Mouse (Mus musculus) megakaryocyte, embryonic 14.5 days (primary cell): Measurements from ENCODE around the gene Olfr266. TPM values are rescaled to one million over a fixed set of nuclear protein-coding genes. Genes with fewer than 3 reads are reported as not detected.

Source experiments
- H3K27me3 ChIP-seq: replicated peaks from 2 replicates; pipeline ENCODE3; 2012; ENCODE audit warnings: inconsistent platforms
- H3K36me3 ChIP-seq: replicated peaks from 2 replicates; pipeline ENCODE3; 2012; ENCODE audit warnings: low read length, inconsistent platforms, mixed read lengths
- H3K4me1 ChIP-seq: 2 replicates; pipeline ENCODE4 v1.6.1; 2012; ENCODE audit warnings: inconsistent platforms
- H3K4me3 ChIP-seq: replicated peaks from 2 replicates; pipeline ENCODE3; 2012; ENCODE audit warnings: moderate library complexity, mild to moderate bottlenecking, inconsistent platforms
- H3K9me3 ChIP-seq: 2 replicates; pipeline ENCODE4 v1.6.1; 2012; ENCODE audit warnings: inconsistent platforms
- FLI1 ChIP-seq: IDR thresholded peaks from 2 replicates; pipeline ENCODE4 v1.6.1; 2012; ENCODE audit warnings: low read length, inconsistent platforms, mixed read lengths
- GATA1 ChIP-seq: IDR thresholded peaks from 3 replicates; pipeline ENCODE4 v1.6.1; 2012; ENCODE audit warnings: mixed read lengths, low read length, inconsistent platforms, borderline replicate concordance
- polyA plus RNA-seq: library from polyadenylated mRNA; stranded (reverse); fragments of >175 nt; gene quantifications from 2 replicates; pipeline ENCODE4 v1.2.3, GENCODE M21; 2012; ENCODE audit warnings: low replicate concordance; ENCODE audit not compliant: insufficient read depth

The Olfr266 gene
- polyA plus RNA-seq = not detected in 2 replicates

DNA sequence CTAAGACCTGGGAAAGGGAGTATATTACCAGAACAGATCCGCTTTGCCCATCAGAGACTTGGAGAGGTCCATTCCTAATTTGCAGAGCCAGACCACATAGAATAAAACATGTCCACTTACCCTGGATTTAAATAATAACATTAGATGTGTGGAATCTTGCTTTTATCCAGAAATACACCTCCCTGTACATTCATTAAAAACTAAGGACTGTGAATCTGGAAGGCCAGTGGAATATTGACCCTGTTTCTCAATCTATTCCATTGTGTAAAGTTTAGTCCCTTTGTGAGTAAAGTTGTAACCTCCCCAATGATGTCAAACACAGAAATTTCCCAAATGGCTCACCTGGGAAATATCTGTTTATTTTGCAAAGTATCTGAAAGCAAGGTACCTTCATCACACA, at the start of gene Olfr266:
Gene Olfr266 (minus strand): TSS at position 101 of the 400 bp plus-strand sequence.
- no peaks in the 10 kb centered on the region for H3K9me3 ChIP-seq
- no peak within 1 kb of the TSS for H3K4me3 ChIP-seq
- no peaks in the 10 kb centered on the region for H3K27me3 ChIP-seq
- H3K36me3 ChIP-seq = no peaks in the 10 kb centered on the region
- no peak for TF ChIP-seq GATA1
- no peak for TF ChIP-seq FLI1
- H3K4me1 ChIP-seq = peaks cover 2% of the 10 kb centered on the region; the same call in 1 of the 2 replicates

DNA sequence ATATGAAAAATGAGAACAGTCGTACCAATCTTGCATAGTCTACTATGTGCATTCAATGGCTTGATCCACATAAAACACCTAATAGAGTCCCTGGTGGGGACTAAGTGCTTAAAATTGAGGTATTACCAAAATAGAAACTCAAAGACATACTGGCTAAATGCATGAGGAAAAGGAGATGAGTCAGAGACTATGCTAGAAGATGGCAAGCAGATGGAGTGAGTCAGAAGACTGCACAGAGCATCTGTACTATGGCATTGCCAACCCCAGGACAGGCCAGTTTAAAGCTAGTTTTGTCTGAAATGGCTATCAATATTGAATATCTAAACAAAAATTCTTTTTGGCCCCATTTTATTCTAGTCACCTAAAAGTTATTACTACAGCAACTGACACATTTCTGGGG, 49.5 kb upstream of the Olfr266 start:
- H3K27me3 ChIP-seq = no peaks in the 10 kb centered on the region
- no peaks in the 10 kb centered on the region for H3K4me1 ChIP-seq
- H3K4me3 ChIP-seq = no peak overlapping the region
- TF ChIP-seq GATA1 = no peak
- TF ChIP-seq FLI1 = no peak
- no peaks in the 10 kb centered on the region for H3K36me3 ChIP-seq
- H3K9me3 ChIP-seq = no peaks in the 10 kb centered on the region

DNA sequence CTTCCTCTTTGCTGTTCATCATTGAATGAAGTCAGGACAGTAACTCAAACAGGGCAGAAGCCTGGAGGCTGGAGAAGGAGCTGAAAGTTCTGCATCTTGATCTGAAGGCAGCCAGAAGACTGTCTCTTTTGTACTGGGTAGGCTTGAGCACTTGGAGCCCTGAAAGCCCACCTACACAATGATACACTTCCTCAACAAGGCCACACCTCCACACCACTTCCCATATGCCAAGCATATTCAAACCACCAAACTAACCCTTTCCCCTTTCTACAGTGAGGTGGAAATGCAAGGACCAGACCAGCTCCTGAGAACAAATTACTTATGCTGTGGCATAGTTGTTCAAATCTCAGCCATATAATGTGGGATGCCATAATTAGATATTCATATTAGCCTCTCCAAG, 46.8 kb upstream of the Olfr266 start:
- no peaks in the 10 kb centered on the region for H3K27me3 ChIP-seq
- H3K9me3 ChIP-seq = no peaks in the 10 kb centered on the region
- no peaks in the 10 kb centered on the region for H3K36me3 ChIP-seq
- H3K4me1 ChIP-seq = no peaks in the 10 kb centered on the region
- no peak overlapping the region for H3K4me3 ChIP-seq
- TF ChIP-seq FLI1 (no peak), GATA1 (no peak)

DNA sequence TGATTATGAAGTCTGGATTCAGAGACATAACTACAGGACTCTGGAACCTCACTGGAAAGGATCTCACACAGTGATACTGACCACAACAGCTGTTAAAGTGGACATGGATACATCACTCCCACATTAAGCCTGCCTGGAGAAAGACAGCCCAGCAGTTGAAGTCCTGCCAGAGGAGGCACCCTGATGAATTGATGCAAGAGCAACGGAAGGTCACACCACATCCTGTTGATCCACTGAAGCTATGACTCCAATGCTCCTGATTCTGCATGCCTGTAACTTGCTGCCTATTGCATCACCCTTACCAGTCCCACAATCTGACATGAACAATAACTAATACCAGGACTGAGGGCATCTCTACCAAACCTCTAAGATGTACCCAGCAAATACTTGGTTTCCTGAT, 6.0 kb upstream of the Olfr266 start:
- TF ChIP-seq GATA1 = no peak
- TF ChIP-seq FLI1 = no peak
- H3K4me3 ChIP-seq = peak overlapping the region; percentile 21
- H3K36me3 ChIP-seq = no peaks in the 10 kb centered on the region
- peaks cover 1% of the 10 kb centered on the region for H3K27me3 ChIP-seq
- H3K4me1 ChIP-seq = peaks cover 9% of the 10 kb centered on the region
- H3K9me3 ChIP-seq = peaks cover 9% of the 10 kb centered on the region

DNA sequence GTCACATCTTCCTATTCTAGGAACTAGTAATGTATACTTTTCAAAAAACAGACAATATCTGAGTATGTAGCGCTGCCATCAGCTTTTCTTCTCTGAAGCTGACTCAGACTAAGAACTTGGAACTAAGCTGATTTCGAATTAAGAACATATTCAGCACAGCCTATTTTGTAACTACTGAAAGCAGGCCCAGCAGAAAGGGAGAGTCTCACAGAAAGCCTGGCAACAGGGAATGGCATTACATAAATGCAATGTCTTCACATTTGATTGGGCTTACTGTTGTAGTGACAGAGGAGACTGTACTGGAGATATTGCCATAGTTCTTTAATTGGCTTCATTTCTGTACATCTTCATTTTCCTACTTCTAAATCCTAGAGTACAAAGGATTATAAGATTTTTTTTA, 8.4 kb downstream of the Olfr266 start:
- no peaks in the 10 kb centered on the region for H3K9me3 ChIP-seq
- TF ChIP-seq FLI1 = no peak
- TF ChIP-seq GATA1 = no peak
- no peaks in the 10 kb centered on the region for H3K4me1 ChIP-seq
- H3K4me3 ChIP-seq = no peak overlapping the region
- H3K27me3 ChIP-seq = no peaks in the 10 kb centered on the region
- H3K36me3 ChIP-seq = no peaks in the 10 kb centered on the region

DNA sequence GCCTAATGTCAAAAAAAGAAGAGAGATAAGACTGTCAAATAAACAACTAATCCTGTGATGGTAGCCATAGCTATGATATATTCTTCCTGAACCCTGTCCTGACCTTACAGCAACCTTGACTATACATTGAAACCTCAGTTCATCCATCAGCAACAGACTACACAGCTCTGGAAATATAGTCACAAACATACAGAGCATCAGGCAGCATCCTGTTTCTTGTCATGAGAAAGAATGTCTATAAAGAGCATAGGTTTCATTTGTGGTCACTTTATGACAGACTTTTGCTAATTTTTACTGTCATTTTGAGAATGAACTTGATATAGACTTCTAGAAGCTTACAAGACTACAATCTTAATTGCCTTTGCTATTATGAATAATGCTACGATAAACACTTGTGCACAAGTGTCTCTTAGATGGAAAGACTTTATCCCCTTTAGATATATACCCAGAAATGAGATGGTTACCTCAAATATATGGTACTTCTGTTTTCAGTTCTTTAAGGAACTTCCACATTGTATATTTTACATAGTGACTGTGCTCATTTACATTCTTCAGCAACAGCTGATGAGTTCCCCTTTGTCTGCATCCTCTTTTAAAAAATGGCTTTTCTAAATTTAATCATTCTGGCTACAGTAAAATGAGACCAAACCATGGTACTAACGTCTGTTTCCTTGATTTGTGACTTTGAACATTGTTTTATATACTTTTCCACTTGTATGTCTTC, 17.0 kb downstream of the Olfr266 start:
- TF ChIP-seq FLI1 = no peak
- no peak for TF ChIP-seq GATA1
- Histone ChIP-seq H3K4me1 (no peaks in the 10 kb centered on the region), H3K9me3 (no peaks in the 10 kb centered on the region), H3K4me3 (no peak overlapping the region), H3K27me3 (no peaks in the 10 kb centered on the region), H3K36me3 (no peaks in the 10 kb centered on the region)

DNA sequence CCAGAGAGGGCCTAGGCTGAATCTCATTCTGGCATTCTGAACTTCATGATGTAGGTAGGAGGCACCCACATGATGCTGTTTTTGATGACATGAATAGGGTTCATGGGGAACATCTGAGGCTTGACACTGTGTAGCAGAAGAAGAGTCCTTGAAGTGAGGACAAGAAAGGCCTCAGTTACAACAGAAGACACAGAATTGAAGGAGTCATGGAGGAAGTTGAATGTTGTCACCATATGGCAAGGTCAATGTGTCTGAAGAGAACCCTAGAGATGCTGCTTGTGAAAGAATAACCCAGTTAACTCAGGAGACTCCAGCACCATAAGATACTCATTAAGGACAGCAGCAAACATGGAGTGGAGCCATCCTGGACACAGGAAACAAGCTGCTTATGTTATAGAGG, 28.0 kb downstream of the Olfr266 start:
- Histone ChIP-seq H3K36me3 (no peaks in the 10 kb centered on the region), H3K9me3 (peaks cover 4% of the 10 kb centered on the region; the same call in 1 of the 2 replicates)
- TF ChIP-seq GATA1 (no peak), FLI1 (no peak)

DNA sequence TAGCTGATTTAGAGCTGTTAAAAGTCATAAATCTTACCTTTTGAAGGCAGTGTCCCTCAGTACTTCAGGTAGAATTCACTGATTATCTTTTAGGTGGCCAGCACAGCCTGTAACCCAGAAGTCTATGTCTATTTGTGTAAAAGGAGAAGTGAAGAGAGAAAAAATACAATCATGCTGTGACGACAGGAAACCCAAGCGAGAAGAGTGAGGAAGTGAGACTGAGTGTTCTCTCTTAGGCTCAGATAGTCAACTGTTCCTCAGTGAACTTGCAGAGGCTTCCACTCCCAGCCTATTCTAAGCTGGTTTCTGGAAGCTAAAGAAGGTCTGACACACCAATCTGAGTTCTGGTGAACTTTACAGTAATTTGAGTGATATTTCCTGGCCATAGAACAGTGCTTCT, 36.2 kb downstream of the Olfr266 start, which contains the start of gene Cd53:
Gene Cd53 (minus strand): TSS at position 220 of the 400 bp plus-strand sequence.
- Histone ChIP-seq H3K27me3 (no peaks in the 10 kb centered on the region), H3K9me3 (no peaks in the 10 kb centered on the region), H3K4me3 (peak within 1 kb of the TSS; percentile 83), H3K4me1 (peaks cover 37% of the 10 kb centered on the region), H3K36me3 (no peaks in the 10 kb centered on the region)
- TF ChIP-seq FLI1 (no peak), GATA1 (no peak)

More for the DNA sequence above, 28.0 kb downstream of the Olfr266 start:
- Histone ChIP-seq H3K4me1 (peaks cover 7% of the 10 kb centered on the region), H3K27me3 (no peaks in the 10 kb centered on the region), H3K4me3 (no peak overlapping the region)

DNA sequence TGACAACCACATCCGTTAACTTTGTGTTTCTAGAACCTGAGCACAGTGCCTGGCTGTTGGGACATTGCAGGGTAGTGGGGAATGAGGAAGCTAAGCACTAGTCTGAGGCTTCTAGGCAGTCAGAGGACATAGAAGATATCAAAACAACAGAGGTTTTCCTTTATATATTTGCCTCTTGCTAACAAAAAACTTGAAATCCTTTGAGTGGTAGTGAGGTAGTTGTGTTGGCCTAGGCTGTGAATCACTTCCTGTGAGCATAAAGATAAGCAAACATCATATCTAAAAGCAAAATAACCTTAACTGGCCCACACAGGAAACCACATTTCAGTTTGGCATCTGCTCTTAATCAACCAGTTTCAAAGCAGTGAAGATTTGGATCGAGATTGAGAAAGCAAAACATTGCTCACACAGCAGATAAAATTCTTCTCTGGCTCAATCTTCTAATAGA, 37.6 kb downstream of the Olfr266 start:
- no peak for TF ChIP-seq GATA1
- no peak for TF ChIP-seq FLI1
- H3K4me3 ChIP-seq = peak overlapping the region; percentile 83
- H3K4me1 ChIP-seq = peaks cover 34% of the 10 kb centered on the region
- no peaks in the 10 kb centered on the region for H3K9me3 ChIP-seq
- no peaks in the 10 kb centered on the region for H3K27me3 ChIP-seq
- no peaks in the 10 kb centered on the region for H3K36me3 ChIP-seq

DNA sequence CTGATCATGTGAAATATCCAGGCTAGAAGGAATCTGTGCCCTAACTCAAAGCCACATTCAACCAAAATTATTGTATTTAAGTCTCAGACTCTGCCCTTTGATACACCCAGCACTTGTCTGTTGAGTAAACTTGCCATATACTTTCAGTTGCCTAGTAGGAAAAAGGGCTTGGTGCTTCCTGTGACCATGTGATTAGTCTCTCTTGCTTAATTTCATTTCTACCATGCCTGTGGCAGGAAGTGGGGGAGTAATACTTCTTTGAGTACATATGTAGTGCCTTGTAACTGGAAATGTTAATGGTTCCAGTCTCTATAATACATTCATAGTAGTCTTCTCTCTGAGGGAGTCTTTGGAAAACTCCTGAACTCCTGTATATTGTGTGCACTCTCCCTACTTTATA, 38.1 kb downstream of the Olfr266 start:
- no peaks in the 10 kb centered on the region for H3K27me3 ChIP-seq
- H3K4me3 ChIP-seq = peak overlapping the region; percentile 74
- H3K36me3 ChIP-seq = no peaks in the 10 kb centered on the region
- peaks cover 30% of the 10 kb centered on the region for H3K4me1 ChIP-seq
- H3K9me3 ChIP-seq = no peaks in the 10 kb centered on the region
- TF ChIP-seq FLI1 (no peak), GATA1 (no peak)

DNA sequence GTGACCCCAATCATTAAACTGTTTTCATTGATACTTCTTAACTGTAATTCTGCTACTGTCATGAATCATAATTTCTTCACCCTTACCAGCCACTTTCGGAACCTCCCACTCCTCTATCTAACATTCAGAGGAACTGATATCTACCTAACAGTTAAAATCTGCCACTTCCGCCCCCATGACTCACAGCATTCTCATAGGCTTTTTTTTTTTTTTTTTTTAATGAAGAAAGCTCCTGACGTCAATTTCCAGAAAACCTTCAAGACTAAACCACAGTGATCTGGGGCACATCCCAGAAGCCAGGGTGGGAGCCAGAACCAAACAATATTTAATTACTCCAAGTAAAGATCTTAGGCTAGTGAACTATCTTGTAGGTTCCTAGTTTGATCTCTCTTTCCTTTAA, 41.0 kb downstream of the Olfr266 start:
- no peak for TF ChIP-seq GATA1
- no peak for TF ChIP-seq FLI1
- Histone ChIP-seq H3K36me3 (no peaks in the 10 kb centered on the region), H3K4me3 (no peak overlapping the region), H3K9me3 (no peaks in the 10 kb centered on the region), H3K4me1 (peaks cover 26% of the 10 kb centered on the region), H3K27me3 (no peaks in the 10 kb centered on the region)
